Mouse (Mus musculus) hindbrain, embryonic 11.5 days (tissue): ENCODE results near the gene Surf1. TPM values are rescaled to one million over a fixed set of nuclear protein-coding genes. Genes with fewer than 3 reads are reported as not detected.
"Not testable (repeated sequence)": the region's sequence is repeated elsewhere in the genome, so short reads cannot be mapped to it uniquely, and the experiment has no call there.

Experiments used
- ATAC-seq: fragments of 200-750 bp; cut with Nextera tagmentation; 2 replicates; pipeline ENCODE4 v1.8.0; 2017; ENCODE audit warnings: mild to moderate bottlenecking, moderate TSS enrichment, moderate library complexity; ENCODE audit not compliant: low FRiP score
- DNase-seq: peaks from one replicate; pipeline ENCODE4 v3.0.0-alpha.2; 2015; ENCODE audit warnings: low spot score
- H3K27ac ChIP-seq: fragments of 300-500 bp; sonication (generic); 2 replicates; pipeline ENCODE4 v1.5.1; 2014; ENCODE audit warnings: mild to moderate bottlenecking, low read depth, low read length
- H3K27me3 ChIP-seq: fragments of 300-500 bp; sonication (generic); 2 replicates; pipeline ENCODE4 v1.6.1; 2014; ENCODE audit warnings: mild to moderate bottlenecking, low read length, moderate library complexity, mixed read lengths; ENCODE audit not compliant: control insufficient read depth, insufficient read depth
- H3K36me3 ChIP-seq: fragments of 300-500 bp; sonication (generic); 2 replicates; pipeline ENCODE4 v1.6.1; 2014; ENCODE audit warnings: mild to moderate bottlenecking, low read length, moderate library complexity, mixed read lengths; ENCODE audit not compliant: control insufficient read depth, insufficient read depth
- H3K4me1 ChIP-seq: fragments of 300-500 bp; sonication (generic); replicated peaks from 2 replicates; pipeline ENCODE4 v1.6.1; 2014; ENCODE audit warnings: low read length, mixed read lengths; ENCODE audit not compliant: control insufficient read depth, insufficient read depth
- H3K4me2 ChIP-seq: fragments of 300-500 bp; sonication (generic); replicated peaks from 2 replicates; pipeline ENCODE4 v1.6.1; 2014; ENCODE audit warnings: mild to moderate bottlenecking, low read depth, low read length
- H3K4me3 ChIP-seq: fragments of 300-500 bp; sonication (generic); 2 replicates; pipeline ENCODE4 v1.5.1; 2014; ENCODE audit warnings: low read depth, low read length
- H3K9ac ChIP-seq: fragments of 300-500 bp; sonication (generic); 2 replicates; pipeline ENCODE4 v1.6.1; 2014; ENCODE audit warnings: low read depth, low read length
- H3K9me3 ChIP-seq: fragments of 300-500 bp; sonication (generic); 2 replicates; pipeline ENCODE4 v1.6.1; 2016; ENCODE audit warnings: low read length; ENCODE audit not compliant: control insufficient read depth
- WGBS: fragments of 180-500 bp; shearing (Covaris S2); extraction: QIAGEN DNeasy Blood & Tissue Kit; methylation state at CpG from one replicate; pipeline ENCODE4 v1.1.7; 2014; 5-methylcytosine and 5-hydroxymethylcytosine counted together
- polyA plus RNA-seq: library from polyadenylated mRNA; unstranded; fragments of >200 nt; fragmentation: Nextera tagmentation; extraction: Ambion mirVana; gene quantifications from 2 replicates; pipeline ENCODE4 v1.2.1, GENCODE M21; 2014

Surf1 gene
- polyA plus RNA-seq, 1 experiment from 2014 or later = 52.9 TPM

DNA sequence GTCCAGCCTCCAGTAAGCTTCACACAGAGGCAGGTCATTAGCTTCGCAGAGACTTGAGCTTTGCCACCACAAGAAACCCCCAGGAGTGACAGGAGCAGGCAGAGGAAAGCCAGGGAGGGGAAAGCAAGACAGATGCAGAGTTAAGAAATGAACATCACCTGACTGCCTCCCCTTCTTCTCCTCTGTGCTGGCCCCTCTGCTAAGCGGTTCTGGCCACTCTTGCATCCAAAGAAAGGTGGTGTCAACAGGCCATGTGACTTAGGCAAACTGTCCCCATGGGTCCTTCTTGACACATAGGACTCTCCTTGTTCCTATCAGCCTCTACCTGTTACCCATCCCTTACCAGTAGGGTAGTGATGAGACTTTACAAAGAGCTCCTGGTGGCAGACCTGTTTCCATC is 10.4 kb downstream of the Surf1 start:
- Histone ChIP-seq H3K9me3 (no peaks in the 10 kb centered on the region), H3K27ac (no peak overlapping the region), H3K4me1 (peaks cover 12% of the 10 kb centered on the region), H3K9ac (no peak overlapping the region), H3K36me3 (peaks cover 3% of the 10 kb centered on the region; the same call in 1 of the 2 replicates), H3K4me2 (no peak overlapping the region), H3K4me3 (no peak overlapping the region), H3K27me3 (no peaks in the 10 kb centered on the region)
- 85% methylated on average over 2 of the region's 2 CpGs for WGBS
- ATAC-seq (no peak), DNase-seq (no peak)

DNA sequence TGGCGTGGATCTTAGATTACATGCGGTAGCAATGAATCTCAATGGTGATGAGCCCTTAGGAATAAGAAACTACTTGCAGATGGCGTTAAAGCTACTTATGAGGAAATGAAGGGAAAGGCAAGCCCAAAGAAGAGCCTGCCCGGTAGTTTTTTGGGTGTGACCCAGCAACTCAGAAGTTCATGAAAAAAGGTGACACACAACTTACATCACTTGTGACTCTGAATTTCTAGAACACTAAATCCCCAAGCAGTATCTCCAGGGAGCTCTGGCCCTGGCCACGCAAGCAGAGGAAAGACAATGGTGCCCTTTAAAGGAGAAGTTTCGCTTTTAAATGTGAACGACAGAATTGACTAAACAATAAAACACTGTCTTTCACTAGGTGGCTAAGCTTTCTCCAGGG is 13.0 kb downstream of the Surf1 start:
- peaks cover 11% of the 10 kb centered on the region; the same call in 1 of the 2 replicates for H3K36me3 ChIP-seq
- DNase-seq (no peak), ATAC-seq (no peak)

GRCm38 (mm10) chr2:26902467-26903220 is 13.7 kb downstream of the Surf1 start, which contains the start of gene Surf6:
Gene Surf6, minus strand, starts transcription at chr2:26902879.
- Histone ChIP-seq H3K4me2 (peak within 1 kb of the TSS; percentile 59), H3K27ac (peak within 1 kb of the TSS; percentile 86), H3K9ac (peak within 1 kb of the TSS; percentile 78), H3K4me1 (peaks cover 8% of the 10 kb centered on the region; the same call in 1 of the 2 replicates), H3K4me3 (peak within 1 kb of the TSS; percentile 85), H3K9me3 (no peaks in the 10 kb centered on the region), H3K27me3 (no peaks in the 10 kb centered on the region), H3K36me3 (peaks cover 11% of the 10 kb centered on the region; the same call in 1 of the 2 replicates)
- WGBS = under 1% methylated on average over 41 of the region's 41 CpGs
- ATAC-seq (peak; percentile 95), DNase-seq (peak; percentile 94)

More for the DNA sequence above, 13.0 kb downstream of the Surf1 start:
- H3K27ac ChIP-seq = peak overlapping the region; percentile 86
- no peaks in the 10 kb centered on the region for H3K9me3 ChIP-seq
- WGBS = 14% methylated on average over 7 of the region's 7 CpGs
- peaks cover 8% of the 10 kb centered on the region; the same call in 1 of the 2 replicates for H3K4me1 ChIP-seq
- H3K9ac ChIP-seq = peak overlapping the region; percentile 78
- peak overlapping the region; percentile 85 for H3K4me3 ChIP-seq
- H3K4me2 ChIP-seq = peak overlapping the region; percentile 59
- no peaks in the 10 kb centered on the region for H3K27me3 ChIP-seq

- H3K4me1 ChIP-seq = peaks cover 8% of the 10 kb centered on the region; the same call in 1 of the 2 replicates
- no peaks in the 10 kb centered on the region for H3K27me3 ChIP-seq
- DNase-seq = no peak
- peak overlapping the region; percentile 85 for H3K4me3 ChIP-seq
- peak overlapping the region; percentile 78 for H3K9ac ChIP-seq
- ATAC-seq = no peak
- peak overlapping the region; percentile 59 for H3K4me2 ChIP-seq
- H3K27ac ChIP-seq = no peak overlapping the region
- no peaks in the 10 kb centered on the region for H3K9me3 ChIP-seq
- 15% methylated on average over 7 of the region's 7 CpGs for WGBS
- peaks cover 12% of the 10 kb centered on the region; the same call in 1 of the 2 replicates for H3K36me3 ChIP-seq
These were observed 14.4 kb downstream of the Surf1 start for GRCm38 (mm10) chr2:26901834-26902400.

DNA sequence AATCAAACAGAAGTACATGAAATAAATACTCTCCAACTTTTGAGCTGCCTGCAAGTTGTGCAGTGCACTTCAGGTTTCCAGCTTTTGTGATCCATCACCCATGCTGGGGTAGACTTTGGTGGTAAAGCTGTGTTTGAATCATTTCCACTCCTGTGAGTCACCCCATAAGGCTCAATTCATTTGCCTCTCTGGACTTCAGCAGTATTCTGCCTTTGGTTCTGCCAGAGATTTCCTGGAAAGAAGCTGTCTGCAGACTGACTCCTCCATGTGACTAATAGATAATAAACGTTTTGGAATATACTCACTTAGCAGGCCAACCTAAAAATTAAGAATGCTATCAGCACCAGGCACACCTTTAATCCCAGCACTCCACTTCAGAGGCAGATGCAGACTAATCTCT is 15.6 kb downstream of the Surf1 start:
- Histone ChIP-seq H3K27ac (no peak overlapping the region), H3K4me3 (no peak overlapping the region), H3K4me2 (no peak overlapping the region), H3K27me3 (no peaks in the 10 kb centered on the region), H3K9ac (no peak overlapping the region), H3K36me3 (peaks cover 12% of the 10 kb centered on the region; the same call in 1 of the 2 replicates), H3K4me1 (peaks cover 8% of the 10 kb centered on the region; the same call in 1 of the 2 replicates), H3K9me3 (no peaks in the 10 kb centered on the region)
- ATAC-seq = no peak
- 71% methylated on average over 1 of the region's 1 CpGs for WGBS
- DNase-seq = no peak

- Histone ChIP-seq H3K4me2 (no peak overlapping the region), H3K4me3 (no peak overlapping the region), H3K27me3 (no peaks in the 10 kb centered on the region), H3K27ac (no peak overlapping the region), H3K9me3 (no peaks in the 10 kb centered on the region), H3K36me3 (peaks cover 18% of the 10 kb centered on the region), H3K4me1 (no peaks in the 10 kb centered on the region), H3K9ac (no peak overlapping the region)
- DNase-seq (no peak), ATAC-seq (no peak)
- 94% methylated on average over 4 of the region's 4 CpGs for WGBS
These were observed 20.4 kb downstream of the Surf1 start for GRCm38 (mm10) chr2:26895898-26896297.

DNA sequence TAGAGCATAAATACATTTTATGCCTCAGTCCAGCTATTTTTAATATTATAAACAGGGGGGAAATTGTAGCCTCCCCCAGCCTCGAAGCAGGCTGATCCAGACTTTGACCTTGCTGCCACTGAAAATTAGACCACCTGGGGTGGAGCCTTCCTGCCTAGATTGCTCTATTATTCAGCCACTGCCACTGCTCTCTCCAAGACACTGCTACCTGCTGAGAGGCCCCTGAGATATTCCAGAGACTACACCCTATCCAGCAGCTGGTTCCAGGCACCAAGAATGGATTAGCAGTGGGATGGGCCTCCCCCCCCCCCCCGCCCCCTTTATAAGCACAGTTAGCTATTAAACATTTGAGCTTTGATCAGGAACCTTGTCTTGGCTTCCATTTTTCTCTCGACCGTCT is 30.2 kb downstream of the Surf1 start:
- DNase-seq, H3K27me3 ChIP-seq, H3K4me3 ChIP-seq, ATAC-seq, H3K36me3 ChIP-seq, H3K9me3 ChIP-seq, H3K9ac ChIP-seq, H3K27ac ChIP-seq, H3K4me1 ChIP-seq, H3K4me2 ChIP-seq: not testable (repeated sequence)
- 66% methylated on average over 4 of the region's 4 CpGs for WGBS

DNA sequence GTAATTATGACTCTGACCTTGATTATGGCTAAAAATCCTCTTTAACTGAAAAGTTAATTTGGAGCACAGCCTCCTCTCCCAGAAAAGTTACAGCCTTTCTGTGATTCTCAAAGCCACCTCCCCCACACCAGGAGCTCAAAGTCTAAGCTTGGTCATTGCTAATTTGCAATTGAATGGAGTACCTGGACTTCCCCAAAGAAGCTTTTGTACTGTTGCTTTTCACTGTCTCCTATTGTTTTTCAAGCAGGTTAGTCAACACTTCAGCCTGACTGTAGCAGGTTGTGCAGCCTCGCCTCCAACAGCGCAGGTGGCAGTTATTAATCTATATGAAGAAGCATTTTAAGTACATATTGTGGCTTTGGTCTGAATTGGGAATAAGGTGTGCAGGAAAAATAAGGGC is 30.8 kb downstream of the Surf1 start:
- not testable (repeated sequence) for H3K9ac ChIP-seq, H3K9me3 ChIP-seq, H3K27me3 ChIP-seq, DNase-seq, ATAC-seq, H3K4me3 ChIP-seq, H3K36me3 ChIP-seq, H3K27ac ChIP-seq, H3K4me1 ChIP-seq, H3K4me2 ChIP-seq
- WGBS = 78% methylated on average over 2 of the region's 2 CpGs

DNA sequence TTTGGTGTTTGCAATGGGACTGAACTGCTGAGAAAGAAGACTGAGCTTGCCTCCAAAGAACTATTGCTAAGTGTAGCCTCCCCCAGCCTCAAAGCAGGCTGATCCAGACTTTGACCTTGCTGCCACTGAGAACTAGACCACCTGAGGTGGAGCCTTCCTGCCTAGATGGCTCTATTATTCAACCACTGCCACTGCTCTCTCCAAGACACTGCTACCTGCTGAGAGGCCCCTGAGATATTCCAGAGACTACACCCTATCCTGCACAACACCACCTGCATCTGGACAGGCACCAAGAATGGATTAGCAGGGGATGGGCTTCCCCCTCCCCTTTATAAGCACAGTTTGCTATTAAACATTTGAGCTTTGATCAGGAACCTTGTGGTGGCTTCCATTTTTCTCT is 37.8 kb downstream of the Surf1 start:
- no peak for DNase-seq
- Histone ChIP-seq H3K4me3 (no peak overlapping the region), H3K4me2 (no peak overlapping the region), H3K27me3 (no peaks in the 10 kb centered on the region), H3K9me3 (no peaks in the 10 kb centered on the region), H3K9ac (no peak overlapping the region), H3K27ac (no peak overlapping the region), H3K4me1 (no peaks in the 10 kb centered on the region), H3K36me3 (no peaks in the 10 kb centered on the region)
- no peak for ATAC-seq
